Mouse (Mus musculus) ES-E14 (cell line): Measurements from ENCODE around the gene Ackr2. TPM values are rescaled to one million over a fixed set of nuclear protein-coding genes. Genes with fewer than 3 reads are reported as not detected.

ENCODE experiments used
- DNase-seq: peaks from one replicate; pipeline ENCODE4 v3.0.0-alpha.2; 2013; ENCODE audit warnings: low read depth, low spot score
- H3K27ac ChIP-seq: 2 replicates; pipeline ENCODE4 v1.5.1; 2012; ENCODE audit warnings: low read depth, mild to moderate bottlenecking, low read length, moderate library complexity, mixed read lengths; ENCODE audit not compliant: poor library complexity, insufficient read depth, severe bottlenecking
- H3K36me3 ChIP-seq: 2 replicates; pipeline ENCODE4 v1.6.1; 2012; ENCODE audit warnings: mild to moderate bottlenecking, low read length, moderate library complexity, mixed read lengths; ENCODE audit not compliant: control insufficient read depth, poor library complexity, insufficient read depth, severe bottlenecking
- H3K4me1 ChIP-seq, 2 experiments: fragments of 150-350 bp in 1 of 2; sonication (generic) in 1 of 2; 2 replicates each; pipeline ENCODE4 v1.6.1; 2012; ENCODE audit warnings: low read length in 2 of 2, mild to moderate bottlenecking in 1 of 2, mixed read lengths in 1 of 2; ENCODE audit not compliant: control insufficient read depth in 2 of 2, insufficient read depth in 2 of 2, poor library complexity in 1 of 2
- H3K4me3 ChIP-seq, 2 experiments: fragments of 150-350 bp in 1 of 2; sonication (generic) in 1 of 2; 2 replicates each; pipeline ENCODE4 v1.5.1; 2012; ENCODE audit warnings: low read length in 2 of 2, low read depth in 1 of 2, mild to moderate bottlenecking in 1 of 2, mixed read lengths in 1 of 2; ENCODE audit not compliant: insufficient read depth in 1 of 2, poor library complexity in 1 of 2, severe bottlenecking in 1 of 2
- H3K9ac ChIP-seq: 2 replicates; pipeline ENCODE4 v1.6.1; 2012; ENCODE audit warnings: low read depth, mild to moderate bottlenecking, low read length, mixed read lengths; ENCODE audit not compliant: poor library complexity, insufficient read depth, severe bottlenecking
- H3K9me3 ChIP-seq: fragments of 150-350 bp; sonication (generic); 2 replicates; pipeline ENCODE4 v1.6.1; 2012; ENCODE audit warnings: low read depth, mild to moderate bottlenecking, low read length; ENCODE audit not compliant: control insufficient read depth, insufficient read depth
- CHD2 ChIP-seq: IDR thresholded peaks from 2 replicates; pipeline ENCODE4 v1.6.1; 2014; ENCODE audit warnings: mild to moderate bottlenecking, low read depth, low read length, inconsistent platforms
- HCFC1 ChIP-seq: IDR thresholded peaks from 2 replicates; pipeline ENCODE4 v1.6.1; 2012; ENCODE audit warnings: low read length, inconsistent platforms, borderline replicate concordance; ENCODE audit not compliant: insufficient read depth
- MAFK ChIP-seq: IDR thresholded peaks from 2 replicates; pipeline ENCODE4 v1.6.1; 2014; ENCODE audit warnings: mild to moderate bottlenecking, low read depth, low read length, inconsistent platforms; ENCODE audit not compliant: insufficient read depth
- ZC3H11A ChIP-seq: IDR thresholded peaks from 2 replicates; pipeline ENCODE4 v1.6.1; 2012; ENCODE audit warnings: low read depth, mild to moderate bottlenecking, inconsistent platforms, low read length, borderline replicate concordance
- ZNF384 ChIP-seq: IDR thresholded peaks from 2 replicates; pipeline ENCODE4 v1.6.1; 2012; ENCODE audit warnings: low read depth, low read length, inconsistent platforms
- in situ Hi-C, 2 experiments: fragments of 600-800 bp; cut with MboI; formaldehyde crosslinking; loops; one replicate each; pipeline ENCODE4 v1.15.1; 2025; ENCODE audit warnings: low sequenced_read_pairs in 2 of 2, inconsistent platforms in 1 of 2; ENCODE audit not compliant: unreplicated experiment in 2 of 2
- total RNA-seq: library from RNA; depleted of rRNA; stranded (reverse); fragments of 300-350 nt; gene quantifications from 2 replicates; pipeline ENCODE4 v1.2.3, GENCODE M21; 2012

Ackr2 gene
- total RNA-seq, 1 experiment: 0.22 TPM

GRCm38 (mm10) chr9:121872062-121872683, 26.0 kb upstream of the Ackr2 start:
- Histone ChIP-seq H3K9ac (no peak overlapping the region), H3K4me3 (no peak overlapping the region), H3K27ac (no peak overlapping the region), H3K4me1 (no peaks in the 10 kb centered on the region), H3K36me3 (no peaks in the 10 kb centered on the region), H3K9me3 (no peaks in the 10 kb centered on the region)
- TF ChIP-seq ZC3H11A (no peak), HCFC1 (no peak), MAFK (no peak), CHD2 (no peak), ZNF384 (no peak)
- no peak for DNase-seq
- in situ Hi-C loops: no loop called here

GRCm38 (mm10) chr9:121873578-121873977, 24.6 kb upstream of the Ackr2 start:
- in situ Hi-C loops: no loop called here
- no peak overlapping the region for H3K9ac ChIP-seq
- H3K4me1 ChIP-seq: no peaks in the 10 kb centered on the region
- TF ChIP-seq MAFK (no peak), CHD2 (no peak), ZNF384 (no peak), HCFC1 (no peak), ZC3H11A (no peak)
- no peak for DNase-seq
- no peak overlapping the region for H3K27ac ChIP-seq
- H3K9me3 ChIP-seq: no peaks in the 10 kb centered on the region
- H3K36me3 ChIP-seq: no peaks in the 10 kb centered on the region
- H3K4me3 ChIP-seq: no peak overlapping the region

GRCm38 (mm10) chr9:121877052-121877740, 21.0 kb upstream of the Ackr2 start:
- TF ChIP-seq MAFK (no peak), ZC3H11A (peak; percentile 15; the same call in 1 of the 2 replicates), HCFC1 (no peak)
- DNase-seq: peak; percentile 44
- in situ Hi-C loops: no loop called here
- no peak overlapping the region for H3K27ac ChIP-seq
- no peak overlapping the region for H3K9ac ChIP-seq
- no peak overlapping the region for H3K4me3 ChIP-seq
- H3K4me1 ChIP-seq: no peaks in the 10 kb centered on the region
- no peaks in the 10 kb centered on the region for H3K9me3 ChIP-seq
- no peaks in the 10 kb centered on the region for H3K36me3 ChIP-seq

- TF ChIP-seq ZC3H11A (0 out of 2 replicates have a peak, but pooled peaks have one; percentile 9), MAFK (no peak), ZNF384 (no peak)
- in situ Hi-C loops: no loop called here
- H3K27ac ChIP-seq: no peak overlapping the region
- no peaks in the 10 kb centered on the region for H3K9me3 ChIP-seq
- H3K36me3 ChIP-seq: no peaks in the 10 kb centered on the region
- no peaks in the 10 kb centered on the region for H3K4me1 ChIP-seq
- no peak overlapping the region for H3K9ac ChIP-seq
- DNase-seq: peak; percentile 75
- no peak overlapping the region for H3K4me3 ChIP-seq
These were observed 17.3 kb upstream of the Ackr2 start for GRCm38 (mm10) chr9:121880840-121881239.

GRCm38 (mm10) chr9:121881301-121881700, 16.9 kb upstream of the Ackr2 start:
- H3K36me3 ChIP-seq: no peaks in the 10 kb centered on the region
- no peaks in the 10 kb centered on the region for H3K4me1 ChIP-seq
- no peak for TF ChIP-seq ZC3H11A
- TF ChIP-seq MAFK: no peak
- TF ChIP-seq CHD2: no peak
- TF ChIP-seq HCFC1: no peak
- TF ChIP-seq ZNF384: no peak
- H3K4me3 ChIP-seq: no peak overlapping the region
- H3K27ac ChIP-seq: no peak overlapping the region
- no peak for DNase-seq
- in situ Hi-C loops: no loop called here
- H3K9ac ChIP-seq: no peak overlapping the region
- H3K9me3 ChIP-seq: no peaks in the 10 kb centered on the region
